Mouse (Mus musculus) spleen, adult 2 months (tissue): ENCODE results near the gene Farp2. TPM values are rescaled to one million over a fixed set of nuclear protein-coding genes. Genes with fewer than 3 reads are reported as not detected.
A peak's percentile ranks its signal among the peaks of the same experiment; 100 is the strongest.

Source experiments
- DNase-seq, 2 experiments: peaks; one replicate each; pipeline versions ENCODE4 v3.0.0 to v3.0.0-alpha.2; 2012 to 2021; ENCODE audit warnings: low spot score in 2 of 2, low read depth in 1 of 2
- H3K27ac ChIP-seq: fragments of 200-500 bp; 2 replicates; pipeline ENCODE4 v1.5.1; 2012; ENCODE audit warnings: low read length, inconsistent platforms; ENCODE audit not compliant: insufficient read depth
- H3K27me3 ChIP-seq: fragments of 200-500 bp; 2 replicates; pipeline ENCODE4 v1.6.1; 2012; ENCODE audit warnings: mild to moderate bottlenecking, moderate library complexity, low read length, inconsistent platforms; ENCODE audit not compliant: control insufficient read depth, insufficient read depth
- H3K36me3 ChIP-seq: fragments of 200-500 bp; 2 replicates; pipeline ENCODE4 v1.6.1; 2012; ENCODE audit warnings: mild to moderate bottlenecking, low read length, inconsistent platforms; ENCODE audit not compliant: control insufficient read depth, insufficient read depth
- H3K4me1 ChIP-seq: fragments of 200-500 bp; 2 replicates; pipeline ENCODE4 v1.6.1; 2011; ENCODE audit warnings: inconsistent platforms; ENCODE audit not compliant: control insufficient read depth, insufficient read depth, insufficient read length
- H3K4me3 ChIP-seq: fragments of 200-500 bp; 2 replicates; pipeline ENCODE4 v1.5.1; 2011; ENCODE audit warnings: mild to moderate bottlenecking, inconsistent platforms; ENCODE audit not compliant: insufficient read depth, insufficient read length; ENCODE audit errors: extremely low read depth
- CTCF ChIP-seq: fragments of 200-500 bp; IDR thresholded peaks from 2 replicates; pipeline ENCODE4 v1.5.1; 2011; ENCODE audit warnings: mild to moderate bottlenecking, inconsistent platforms; ENCODE audit not compliant: insufficient read depth, insufficient read length, insufficient replicate concordance; ENCODE audit errors: extremely low read depth
- POLR2A ChIP-seq: fragments of 200-500 bp; IDR thresholded peaks from 2 replicates; pipeline ENCODE4 v1.6.1; 2011; ENCODE audit warnings: low read depth, low read length, inconsistent platforms
- WGBS: fragments of 180-500 bp; shearing (Covaris S2); methylation state at CpG from one replicate; pipeline ENCODE4 v1.1.7; 2018; 5-methylcytosine and 5-hydroxymethylcytosine counted together
- polyA plus RNA-seq: library from polyadenylated mRNA; depleted of rRNA; stranded (reverse); fragments of >200 nt; gene quantifications from 2 replicates; pipeline ENCODE4 v1.2.3, GENCODE M21; 2012; rRNA removed

The Farp2 gene
- 1.4 and 1.7 TPM in 2 replicates for polyA plus RNA-seq

- Histone ChIP-seq H3K27me3 (no peaks in the 10 kb centered on the region), H3K36me3 (peaks cover 4% of the 10 kb centered on the region; the same call in 1 of the 2 replicates), H3K4me3 (peak within 1 kb of the TSS; percentile 76), H3K27ac (no peak within 1 kb of the TSS; the same call in 1 of the 2 replicates), H3K4me1 (peaks cover 9% of the 10 kb centered on the region; the same call in 1 of the 2 replicates)
- TF ChIP-seq POLR2A (no peak; the same call in 1 of the 2 replicates), CTCF (no peak)
- DNase-seq: peak; percentile 77 to 91
- under 1% methylated on average over 67 of the region's 71 CpGs for WGBS
Observed at GRCm38 (mm10) chr1:93511585-93512350, at the start of gene Farp2. Gene Farp2 (plus strand): TSS chr1:93512079.

GRCm38 (mm10) chr1:93465066-93465465 lies 46.8 kb upstream of the Farp2 start:
- Histone ChIP-seq H3K27me3 (no peaks in the 10 kb centered on the region), H3K4me1 (no peaks in the 10 kb centered on the region), H3K36me3 (no peaks in the 10 kb centered on the region), H3K27ac (no peak overlapping the region), H3K4me3 (no peak overlapping the region)
- no peak for TF ChIP-seq POLR2A
- no peak for TF ChIP-seq CTCF
- no peak for DNase-seq

DNA sequence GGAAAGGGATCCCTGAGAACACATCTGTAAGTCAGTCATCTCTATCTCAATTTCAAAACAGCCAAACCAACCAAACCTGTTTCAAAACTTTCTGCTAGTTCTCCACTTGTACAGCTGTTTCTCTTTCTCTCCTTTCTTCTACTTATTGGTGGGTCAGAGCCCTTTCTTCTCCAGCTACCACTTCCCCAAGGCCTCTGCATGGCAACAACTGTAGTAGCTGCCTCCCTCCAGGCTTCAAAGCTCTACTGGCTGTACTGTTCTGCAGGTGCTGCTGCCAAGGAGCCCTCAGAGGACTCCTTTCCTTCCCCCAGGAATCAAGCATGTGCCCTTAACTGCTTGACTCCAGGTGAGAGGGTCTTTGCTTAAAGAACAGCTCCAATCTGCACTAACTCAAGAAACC lies 46.1 kb upstream of the Farp2 start:
- H3K4me1 ChIP-seq: no peaks in the 10 kb centered on the region
- H3K4me3 ChIP-seq: no peak overlapping the region
- H3K27me3 ChIP-seq: no peaks in the 10 kb centered on the region
- no peak overlapping the region for H3K27ac ChIP-seq
- no peak for TF ChIP-seq CTCF
- TF ChIP-seq POLR2A: no peak
- H3K36me3 ChIP-seq: no peaks in the 10 kb centered on the region
- no peak for DNase-seq

DNA sequence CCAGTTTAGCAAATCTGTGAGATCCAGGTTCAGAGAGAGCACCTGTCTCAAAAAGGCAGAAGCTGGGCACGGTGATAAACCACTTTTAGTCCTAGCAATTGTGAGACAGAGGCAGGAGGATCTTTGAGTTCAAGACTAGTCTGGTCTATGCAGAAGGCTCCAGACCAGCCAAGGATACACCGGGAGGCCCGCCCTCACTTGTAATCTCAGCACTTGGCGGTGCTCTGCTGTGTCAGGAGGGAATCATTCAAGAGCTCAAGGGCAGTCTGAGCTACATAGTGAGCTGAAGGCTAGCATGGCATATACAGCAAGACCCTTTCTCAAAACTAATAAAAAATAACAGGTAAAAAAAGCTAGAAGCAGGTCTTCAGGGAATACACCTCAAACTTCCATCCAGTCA lies 43.3 kb upstream of the Farp2 start:
- Histone ChIP-seq H3K36me3 (no peaks in the 10 kb centered on the region), H3K4me1 (no peaks in the 10 kb centered on the region), H3K27me3 (no peaks in the 10 kb centered on the region), H3K27ac (no peak overlapping the region), H3K4me3 (no peak overlapping the region)
- no peak for TF ChIP-seq CTCF
- no peak for TF ChIP-seq POLR2A
- 92% methylated on average over 4 of the region's 4 CpGs for WGBS
- DNase-seq: no peak

DNA sequence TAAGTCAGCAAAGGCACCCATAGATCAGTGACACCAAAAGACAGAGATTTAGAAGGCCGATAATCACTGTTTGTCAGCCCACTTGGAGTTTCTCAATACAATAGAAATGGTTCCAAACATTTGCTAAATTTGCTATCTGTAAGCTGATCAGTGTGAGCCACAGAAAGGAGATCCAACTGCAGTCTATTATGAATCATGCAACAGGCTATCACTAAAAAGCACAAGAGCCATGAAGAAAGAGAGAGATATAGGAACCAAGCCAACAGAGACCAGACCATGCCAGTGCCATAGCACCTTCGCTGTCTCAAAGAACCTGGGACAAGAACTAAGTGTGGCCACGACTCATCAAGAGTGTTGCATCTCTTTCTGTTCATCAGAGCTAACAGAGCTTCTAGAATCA lies 36.2 kb upstream of the Farp2 start:
- H3K4me1 ChIP-seq: no peaks in the 10 kb centered on the region
- no peaks in the 10 kb centered on the region for H3K36me3 ChIP-seq
- 92% methylated on average over 3 of the region's 3 CpGs for whole genome bisulfite sequencing
- H3K27ac ChIP-seq: no peak overlapping the region
- H3K4me3 ChIP-seq: no peak overlapping the region
- DNase-seq: no peak
- no peak for TF ChIP-seq CTCF
- TF ChIP-seq POLR2A: no peak
- no peaks in the 10 kb centered on the region for H3K27me3 ChIP-seq

DNA sequence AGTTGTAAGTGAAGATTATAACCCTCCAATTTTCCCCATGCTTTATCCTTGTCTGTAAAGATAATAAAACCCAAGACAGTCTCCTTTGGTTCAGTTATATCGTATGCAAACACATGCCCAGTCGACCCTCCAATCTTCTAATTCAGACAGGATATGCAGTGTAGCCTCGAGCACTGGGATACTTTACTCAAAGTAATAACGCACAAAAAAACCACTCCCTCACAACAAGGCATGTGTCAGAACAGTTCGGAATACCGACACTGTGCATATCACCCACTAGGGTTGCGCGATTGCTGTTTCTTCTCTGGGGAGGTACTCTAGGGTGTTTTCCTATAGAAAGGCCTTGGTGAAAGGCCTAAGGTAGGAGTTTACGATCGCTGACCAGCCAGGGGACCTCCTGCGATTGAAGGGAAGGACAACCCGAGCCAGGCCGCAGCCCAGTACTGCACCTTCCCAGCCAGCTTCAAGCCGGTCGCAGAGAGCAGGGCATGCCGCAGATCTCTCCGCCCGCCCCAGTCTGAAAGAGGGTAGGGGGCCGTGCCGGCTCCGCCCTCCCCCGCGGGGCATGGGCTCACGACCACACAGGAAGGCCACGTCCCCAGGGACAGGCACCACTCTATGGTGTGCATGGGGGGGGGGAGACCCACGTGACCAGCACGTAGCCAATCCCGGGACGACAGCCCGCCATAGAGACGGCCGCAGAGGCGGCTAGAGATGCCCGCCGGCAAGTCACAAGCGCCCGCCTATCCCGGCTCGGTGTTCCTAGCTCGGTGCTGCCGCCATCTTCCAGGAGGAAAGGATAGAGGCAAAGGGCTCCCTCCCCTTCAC lies 33.9 kb upstream of the Farp2 start:
- under 1% methylated on average over 39 of the region's 41 CpGs for WGBS
- H3K4me1 ChIP-seq: no peaks in the 10 kb centered on the region

More for the DNA sequence above, 33.9 kb upstream of the Farp2 start:
- Histone ChIP-seq H3K27ac (peak overlapping the region; percentile 96), H3K27me3 (no peaks in the 10 kb centered on the region), H3K36me3 (no peaks in the 10 kb centered on the region), H3K4me3 (peak overlapping the region; percentile 85)
- TF ChIP-seq POLR2A: peak; percentile 67
- no peak for TF ChIP-seq CTCF
- peak; percentile 96 for DNase-seq
